Comparison of ENCODE assay signal across 21 mouse cellular contexts in genomic region chr4:107568881-107569443, GRCm38 (mm10).
DNase-seq lines count a peak whose midpoint lies in the region; ATAC-seq lines count a peak whose summit lies in the region.
"Had no signal": no experiment of that assay in that cellular context is flagged by ENCODE, and none has a peak within 500 bp of the region (broad histone marks: within the 10 kb centered on the region; RNA-seq: fewer than 3 reads in every experiment).

No protein-coding gene starts in this region.

- peak; percentile 50 for DNase-seq in hindbrain, embryonic 10.5 days (ENCODE audit: low spot score)
- no peak for DNase-seq in neural tube, embryonic 10.5 days (ENCODE audit: extremely low spot score, low spot score)
- peak; percentile 70 for DNase-seq in retina, postnatal 1 day
- no peak for DNase-seq in kidney, adult 18-20 months
- DNase-seq in lung, postnatal 25 days (ENCODE audit: low spot score): no peak
- DNase-seq: cerebellum, adult 2 months; heart, postnatal 14 days; kidney, adult 8-10 months; kidney, postnatal 25 days; layer of hippocampus, adult 9-11 months; lung, adult 18-20 months; lung, postnatal 36 days; spleen, adult 18-20 months; thymus, postnatal 25 days had no signal

- H3K4me3 ChIP-seq in hindbrain, embryonic 10.5 days: no peak overlapping the region
- no peak overlapping the region for H3K4me3 ChIP-seq in hindbrain, embryonic 16.5 days (ENCODE audit: low read length)
- no peak overlapping the region for H3K4me3 ChIP-seq in neural tube, embryonic 15.5 days (replicated peaks)
- H3K4me3 ChIP-seq in forebrain, embryonic 15.5 days: no peak overlapping the region
- H3K4me3 ChIP-seq: heart, embryonic 12.5 days; neural tube, embryonic 12.5 days had no signal

- no peak overlapping the region for H3K4me2 ChIP-seq in hindbrain, embryonic 16.5 days (ENCODE audit: low read length)
- H3K4me2 ChIP-seq in neural tube, embryonic 15.5 days: no peak overlapping the region
- no peak overlapping the region for H3K4me2 ChIP-seq in forebrain, embryonic 15.5 days (replicated peaks)
- H3K4me2 ChIP-seq: heart, embryonic 12.5 days; liver, embryonic 11.5 days; neural tube, embryonic 12.5 days had no signal

- no peaks in the 10 kb centered on the region for H3K36me3 ChIP-seq in hindbrain, embryonic 10.5 days
- H3K36me3 ChIP-seq in hindbrain, embryonic 16.5 days (ENCODE audit: control insufficient read depth, insufficient read depth, low read length): no peaks in the 10 kb centered on the region
- no peaks in the 10 kb centered on the region for H3K36me3 ChIP-seq in neural tube, embryonic 15.5 days
- H3K36me3 ChIP-seq in forebrain, embryonic 15.5 days: no peaks in the 10 kb centered on the region
- H3K36me3 ChIP-seq: heart, embryonic 12.5 days; neural tube, embryonic 12.5 days had no signal

- no peak; the same call in 1 of the 2 replicates for ATAC-seq in hindbrain, embryonic 16.5 days
- ATAC-seq in neural tube, embryonic 15.5 days (ENCODE audit: low FRiP score): peak; percentile 14; the same call in 1 of the 2 replicates
- ATAC-seq in forebrain, embryonic 15.5 days (replicated peaks): 0 out of 2 replicates have a peak, but pooled peaks have one; percentile 43
- ATAC-seq: inflammation-experienced regulatory T-cells, adult 6 months had no signal

- peaks cover 39% of the 10 kb centered on the region for H3K27me3 ChIP-seq in hindbrain, embryonic 10.5 days (ENCODE audit: insufficient read depth, poor library complexity, severe bottlenecking)
- no peaks in the 10 kb centered on the region; the same call in 1 of the 2 replicates for H3K27me3 ChIP-seq in hindbrain, embryonic 16.5 days (replicated peaks; ENCODE audit: control insufficient read depth, insufficient read depth, low read length)
- H3K27me3 ChIP-seq in neural tube, embryonic 15.5 days (replicated peaks): no peaks in the 10 kb centered on the region
- H3K27me3 ChIP-seq in forebrain, embryonic 15.5 days: no peaks in the 10 kb centered on the region

- peaks cover 62% of the 10 kb centered on the region for H3K4me1 ChIP-seq in hindbrain, embryonic 10.5 days (replicated peaks)
- peaks cover 7% of the 10 kb centered on the region for H3K4me1 ChIP-seq in hindbrain, embryonic 16.5 days (ENCODE audit: control insufficient read depth, insufficient read depth, low read depth, low read length)
- peaks cover 26% of the 10 kb centered on the region for H3K4me1 ChIP-seq in neural tube, embryonic 15.5 days
- H3K4me1 ChIP-seq in forebrain, embryonic 15.5 days: no peaks in the 10 kb centered on the region

- 44% methylated on average over 7 of the region's 7 CpGs for WGBS in hindbrain, embryonic 10.5 days
- WGBS in hindbrain, embryonic 16.5 days: 44% methylated on average over 7 of the region's 7 CpGs
- WGBS in neural tube, embryonic 15.5 days: 46% methylated on average over 7 of the region's 7 CpGs
- WGBS in forebrain, embryonic 15.5 days: 34% methylated on average over 7 of the region's 7 CpGs

- H3K27ac ChIP-seq in hindbrain, embryonic 10.5 days: peak overlapping the region; percentile 80
- no peak overlapping the region for H3K27ac ChIP-seq in hindbrain, embryonic 16.5 days (ENCODE audit: low read depth, low read length)
- H3K27ac ChIP-seq in neural tube, embryonic 15.5 days (replicated peaks): no peak overlapping the region
- H3K27ac ChIP-seq in forebrain, embryonic 15.5 days (replicated peaks): no peak overlapping the region
- H3K27ac ChIP-seq: neural tube, embryonic 12.5 days had no signal

- no peak overlapping the region for H3K9ac ChIP-seq in hindbrain, embryonic 16.5 days (ENCODE audit: low read depth, low read length)
- H3K9ac ChIP-seq in neural tube, embryonic 15.5 days (replicated peaks): no peak overlapping the region
- H3K9ac ChIP-seq in forebrain, embryonic 15.5 days (replicated peaks): no peak overlapping the region
- H3K9ac ChIP-seq: heart, embryonic 12.5 days; neural tube, embryonic 12.5 days had no signal

- no peaks in the 10 kb centered on the region for H3K9me3 ChIP-seq in hindbrain, embryonic 10.5 days
- no peaks in the 10 kb centered on the region for H3K9me3 ChIP-seq in hindbrain, embryonic 16.5 days (ENCODE audit: control insufficient read depth, low read length)
- no peaks in the 10 kb centered on the region for H3K9me3 ChIP-seq in neural tube, embryonic 15.5 days (replicated peaks)
- no peaks in the 10 kb centered on the region for H3K9me3 ChIP-seq in forebrain, embryonic 15.5 days
- H3K9me3 ChIP-seq: heart, embryonic 12.5 days; neural tube, embryonic 12.5 days had no signal

Comparison
In these comparisons a context has a peak if more than half of its experiments do, and no peak if none do; other contexts are left out.
1. DNase-seq: peak in hindbrain, embryonic 10.5 days (single experiment) and retina, postnatal 1 day (single experiment); none in neural tube, embryonic 10.5 days (single experiment), kidney, adult 18-20 months (single experiment) and lung, postnatal 25 days (single experiment).